Mouse (Mus musculus): ENCODE measurements around the gene Thra.

DNA sequence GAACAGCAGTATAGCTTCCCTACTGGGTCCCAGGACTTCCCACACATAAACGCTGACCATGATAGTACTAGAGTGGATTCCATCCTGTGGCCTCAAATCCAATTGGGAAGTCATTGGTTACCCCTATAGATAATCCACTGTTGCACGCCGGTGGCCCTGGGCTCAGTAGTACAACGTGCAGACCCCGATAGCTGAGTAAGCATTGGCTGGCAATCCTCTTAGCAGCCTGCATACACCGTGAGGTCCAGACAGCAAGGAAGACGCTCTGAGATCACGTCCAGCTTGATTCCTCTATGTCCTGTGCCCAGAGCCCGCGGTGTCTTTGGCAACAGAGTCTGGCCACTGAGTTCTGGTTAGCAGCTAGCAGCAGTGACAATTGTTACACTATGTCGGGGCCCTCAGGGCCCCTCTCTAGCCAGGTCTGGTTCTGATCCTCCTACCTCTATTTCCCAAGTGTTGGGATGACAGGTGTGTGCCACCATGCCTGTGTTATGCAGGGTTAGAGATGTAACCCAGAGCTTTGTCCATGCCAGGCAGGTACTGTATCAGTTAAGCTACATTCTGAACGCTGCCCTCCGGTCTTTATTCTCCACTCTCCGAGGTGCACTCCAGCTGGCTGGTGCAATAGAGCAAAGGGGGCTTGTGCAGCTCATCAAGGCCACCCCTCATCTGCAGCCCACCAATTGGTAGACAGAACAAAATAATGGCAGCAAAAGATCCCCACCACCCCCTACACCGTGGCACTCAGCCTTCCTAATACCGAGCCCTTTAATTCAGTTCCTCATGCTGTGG lies 41.4 kb upstream of the Thra start:
- TF ChIP-seq CTCF (IDR thresholded peaks at IDR 0.05; ENCODE audit: borderline replicate concordance, insufficient read depth, low read length) (no peak), POLR2A (IDR thresholded peaks at IDR 0.05; ENCODE audit: low read depth, low read length) (no peak)
